Mouse (Mus musculus) cortical plate, adult 2 months (tissue): ENCODE measurements around the gene Pitpnb.

Source experiments
- CTCF ChIP-seq: fragments of 200-500 bp; IDR thresholded peaks from 2 replicates; pipeline ENCODE4 v1.5.1; 2011; ENCODE audit warnings: mild to moderate bottlenecking, control low read depth, low read length; ENCODE audit not compliant: insufficient read depth; ENCODE audit errors: extremely low read depth
- POLR2A ChIP-seq: fragments of 200-500 bp; IDR thresholded peaks from 2 replicates; pipeline ENCODE4 v1.6.1; 2011; ENCODE audit warnings: mild to moderate bottlenecking, low read length, control low read depth; ENCODE audit not compliant: insufficient read depth; ENCODE audit errors: extremely low read depth

DNA sequence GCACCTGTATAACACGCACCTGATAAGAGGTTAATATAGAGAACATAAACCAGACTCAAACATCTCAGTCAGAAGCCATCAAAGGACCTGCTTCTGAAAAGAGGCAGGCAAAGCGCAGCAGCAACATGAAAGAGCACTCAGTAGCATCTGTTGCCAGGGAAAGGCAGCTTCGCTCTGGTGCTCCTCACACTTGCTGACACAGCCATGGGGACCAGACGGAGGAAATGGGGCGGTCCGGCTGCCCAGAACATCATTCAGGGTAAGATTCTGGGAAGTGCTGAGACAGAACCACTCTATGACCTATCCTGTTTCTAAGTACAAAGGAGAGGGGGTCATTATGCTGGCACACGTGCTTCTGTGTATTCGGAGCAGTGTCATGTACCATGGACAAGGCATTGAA lies 29.8 kb upstream of the Pitpnb start:
- TF ChIP-seq CTCF = no peak
- no peak for TF ChIP-seq POLR2A
